In genomic region chr10:9602845-9603244, GRCm38 (mm10) we compare ENCODE assay signal across 11 mouse cellular contexts.
DNase-seq lines count a peak whose midpoint lies in the region; ATAC-seq lines count a peak whose summit lies in the region.
"Had no signal": no experiment of that assay in that cellular context is flagged by ENCODE, and none has a peak within 500 bp of the region (broad histone marks: within the 10 kb centered on the region; RNA-seq: fewer than 3 reads in every experiment).

No protein-coding gene starts in this region.

- H3K36me3 ChIP-seq in lung, embryonic 15.5 days: no peaks in the 10 kb centered on the region
- no peaks in the 10 kb centered on the region for H3K36me3 ChIP-seq in hindbrain, embryonic 11.5 days (ENCODE audit: control insufficient read depth, insufficient read depth, low read length)
- H3K36me3 ChIP-seq in midbrain, embryonic 16.5 days (ENCODE audit: control insufficient read depth, insufficient read depth, low read length): no peaks in the 10 kb centered on the region
- H3K36me3 ChIP-seq: intestine, embryonic 15.5 days; liver, embryonic 15.5 days had no signal

- peak; percentile 7 for DNase-seq in urinary bladder, postnatal 14 days (ENCODE audit: low spot score)
- DNase-seq in urinary bladder, postnatal 4 days (ENCODE audit: low spot score in 2 of 2): no peak
- DNase-seq in gastrocnemius, postnatal 36 days: peak; percentile 14 to 42
- no peak for DNase-seq in hindbrain, embryonic 11.5 days (ENCODE audit: low spot score)
- DNase-seq: thymus, postnatal 4 days had no signal

- WGBS in lung, embryonic 15.5 days: 60% methylated on average over 5 of the region's 5 CpGs
- 93% methylated on average over 5 of the region's 5 CpGs for WGBS in hindbrain, embryonic 11.5 days
- 86% methylated on average over 5 of the region's 5 CpGs for WGBS in midbrain, embryonic 16.5 days

- no peak overlapping the region for H3K4me2 ChIP-seq in lung, embryonic 15.5 days
- no peak overlapping the region for H3K4me2 ChIP-seq in hindbrain, embryonic 11.5 days (replicated peaks; ENCODE audit: low read depth, low read length)
- H3K4me2 ChIP-seq in midbrain, embryonic 16.5 days (ENCODE audit: low read length): no peak overlapping the region
- H3K4me2 ChIP-seq: intestine, embryonic 15.5 days; liver, embryonic 15.5 days had no signal

- peak; percentile 78; the same call in 1 of the 2 replicates for ATAC-seq in lung, embryonic 15.5 days (ENCODE audit: borderline replicate concordance, extremely low read depth, low FRiP score, low TSS enrichment)
- no peak for ATAC-seq in activated CD4-positive, CD25-positive, alpha-beta regulatory T cell, adult 4 months
- ATAC-seq in hindbrain, embryonic 11.5 days (ENCODE audit: low FRiP score): no peak
- ATAC-seq in midbrain, embryonic 16.5 days: no peak
- ATAC-seq: intestine, embryonic 15.5 days; Patski had no signal

- H3K27ac ChIP-seq in lung, embryonic 15.5 days: peak overlapping the region; percentile 27
- no peak overlapping the region for H3K27ac ChIP-seq in hindbrain, embryonic 11.5 days (ENCODE audit: low read depth, low read length)
- no peak overlapping the region for H3K27ac ChIP-seq in midbrain, embryonic 16.5 days (ENCODE audit: low read length)
- H3K27ac ChIP-seq: intestine, embryonic 15.5 days; liver, embryonic 15.5 days had no signal

- H3K27me3 ChIP-seq in lung, embryonic 15.5 days: no peaks in the 10 kb centered on the region
- no peaks in the 10 kb centered on the region for H3K27me3 ChIP-seq in hindbrain, embryonic 11.5 days (ENCODE audit: control insufficient read depth, insufficient read depth, low read length)
- H3K27me3 ChIP-seq in midbrain, embryonic 16.5 days (ENCODE audit: control insufficient read depth, insufficient read depth, low read depth, low read length): no peaks in the 10 kb centered on the region
- H3K27me3 ChIP-seq: intestine, embryonic 15.5 days; liver, embryonic 15.5 days had no signal

- peaks cover 21% of the 10 kb centered on the region for H3K4me1 ChIP-seq in lung, embryonic 15.5 days
- H3K4me1 ChIP-seq in hindbrain, embryonic 11.5 days (replicated peaks; ENCODE audit: control insufficient read depth, insufficient read depth, low read length): no peaks in the 10 kb centered on the region
- H3K4me1 ChIP-seq in midbrain, embryonic 16.5 days (ENCODE audit: control insufficient read depth, insufficient read depth, low read length): 0 out of 2 replicates have a peak, but pooled peaks cover 4% of the 10 kb centered on the region
- H3K4me1 ChIP-seq: liver, embryonic 15.5 days had no signal

- no peaks in the 10 kb centered on the region for H3K9me3 ChIP-seq in lung, embryonic 15.5 days
- no peaks in the 10 kb centered on the region for H3K9me3 ChIP-seq in hindbrain, embryonic 11.5 days (ENCODE audit: control insufficient read depth, low read length)
- H3K9me3 ChIP-seq in midbrain, embryonic 16.5 days (replicated peaks; ENCODE audit: control insufficient read depth, low read length, poor library complexity, severe bottlenecking): no peaks in the 10 kb centered on the region
- H3K9me3 ChIP-seq: intestine, embryonic 15.5 days; liver, embryonic 15.5 days had no signal

- H3K4me3 ChIP-seq in lung, embryonic 15.5 days: no peak overlapping the region
- H3K4me3 ChIP-seq in hindbrain, embryonic 11.5 days (ENCODE audit: low read depth, low read length): no peak overlapping the region
- H3K4me3 ChIP-seq in midbrain, embryonic 16.5 days (ENCODE audit: low read depth, low read length): no peak overlapping the region
- H3K4me3 ChIP-seq: intestine, embryonic 15.5 days; liver, embryonic 15.5 days had no signal

- no peak overlapping the region for H3K9ac ChIP-seq in lung, embryonic 15.5 days
- no peak overlapping the region for H3K9ac ChIP-seq in hindbrain, embryonic 11.5 days (ENCODE audit: low read depth, low read length)
- H3K9ac ChIP-seq in midbrain, embryonic 16.5 days (ENCODE audit: low read depth, low read length): no peak overlapping the region
- H3K9ac ChIP-seq: intestine, embryonic 15.5 days; liver, embryonic 15.5 days had no signal

- intact Hi-C loops in gastrocnemius, postnatal 36 days (cut with DNase I): no loop called here

Comparison
In these comparisons a context has a peak if more than half of its experiments do, and no peak if none do; other contexts are left out.
1. DNase-seq: peak in urinary bladder, postnatal 14 days (single experiment) and gastrocnemius, postnatal 36 days (2 of 2); none in urinary bladder, postnatal 4 days (0 of 2) and hindbrain, embryonic 11.5 days (single experiment).